Mouse (Mus musculus): ENCODE data around the gene Cdkal1. TPM values are rescaled to one million over a fixed set of nuclear protein-coding genes. Genes with fewer than 3 reads are reported as not detected.

The Cdkal1 gene
- total RNA-seq, 2 experiments from 2014 or later, result 9.2 to 13.0 TPM

GRCm38 (mm10) chr13:29772970-29773369, 82.5 kb downstream of the Cdkal1 start:
- ATAC-seq (replicated peaks; ENCODE audit: low FRiP score, poor library complexity, severe bottlenecking), result no peak

DNA sequence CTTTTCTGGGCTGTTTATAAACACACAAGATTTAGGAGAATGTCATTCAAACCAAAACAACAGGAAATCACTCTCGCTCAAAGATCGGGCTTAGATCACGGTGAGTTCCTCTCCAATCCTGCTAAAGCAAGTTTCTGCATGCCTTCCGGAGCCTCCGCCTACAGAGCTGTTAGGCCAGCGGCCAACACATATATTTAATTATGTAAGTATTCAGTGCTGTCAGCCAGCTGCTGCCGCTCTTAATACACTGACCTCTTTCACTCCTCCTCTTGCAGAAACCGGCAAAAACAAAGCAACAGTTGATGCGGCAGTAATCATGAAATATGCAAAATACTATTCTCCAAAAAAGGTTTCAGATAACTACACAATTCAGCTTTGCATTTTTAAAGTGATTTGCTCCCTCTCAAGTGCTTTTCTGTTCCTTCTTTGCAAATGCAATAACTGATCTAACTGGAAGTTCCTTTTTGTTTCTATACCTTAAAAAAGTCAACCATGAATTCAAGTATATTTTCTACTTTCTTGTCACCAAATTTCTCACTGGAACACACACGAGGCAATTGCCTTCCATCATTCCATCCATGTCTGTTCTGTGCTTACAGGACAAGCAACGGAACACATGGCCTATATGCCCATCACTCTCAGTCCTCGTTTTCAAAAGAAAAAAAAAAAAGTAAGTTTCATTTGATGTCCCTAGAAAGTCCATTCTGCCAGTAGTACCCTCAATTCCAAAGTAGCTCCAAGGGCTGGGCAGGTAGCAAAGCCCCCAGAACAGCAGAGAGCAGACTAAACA, 85.6 kb downstream of the Cdkal1 start:
- ATAC-seq (replicated peaks; ENCODE audit: low FRiP score, poor library complexity, severe bottlenecking), result no peak

DNA sequence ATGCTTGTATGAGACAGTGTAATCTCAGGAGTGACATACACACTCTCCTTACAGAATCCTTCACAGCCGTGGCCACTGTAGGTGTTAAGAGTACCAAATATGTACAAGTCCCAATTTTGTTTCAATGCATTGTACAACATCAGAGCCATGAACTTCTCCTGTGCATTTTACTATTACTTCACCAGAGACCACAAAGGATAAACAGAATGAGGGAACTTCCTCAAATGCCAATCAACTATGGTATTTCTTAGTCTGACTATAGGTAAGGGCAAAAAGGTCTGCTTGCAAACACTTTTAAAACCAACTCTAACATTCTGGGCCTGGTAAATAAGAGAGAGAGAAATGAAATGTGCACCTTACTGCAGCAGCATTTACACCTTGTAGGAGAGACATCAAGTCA, 87.4 kb downstream of the Cdkal1 start:
- ATAC-seq (replicated peaks; ENCODE audit: low FRiP score, poor library complexity, severe bottlenecking), result no peak

GRCm38 (mm10) chr13:29767587-29767986, 87.9 kb downstream of the Cdkal1 start:
- ATAC-seq (replicated peaks; ENCODE audit: low FRiP score, poor library complexity, severe bottlenecking), result no peak

- no peak for ATAC-seq (replicated peaks; ENCODE audit: low FRiP score, poor library complexity, severe bottlenecking)
These were observed 89.1 kb downstream of the Cdkal1 start for GRCm38 (mm10) chr13:29766377-29766776.

- ATAC-seq (replicated peaks; ENCODE audit: low FRiP score, poor library complexity, severe bottlenecking), result no peak
These were observed 90.2 kb downstream of the Cdkal1 start for GRCm38 (mm10) chr13:29765296-29765695.

- ATAC-seq (replicated peaks; ENCODE audit: low FRiP score, poor library complexity, severe bottlenecking), result no peak
These were observed 95.6 kb downstream of the Cdkal1 start for GRCm38 (mm10) chr13:29759691-29760467.

GRCm38 (mm10) chr13:29756052-29756451, 99.4 kb downstream of the Cdkal1 start:
- 0 out of 2 replicates have a peak, but pooled peaks have one; percentile 39 for ATAC-seq (replicated peaks; ENCODE audit: low FRiP score, poor library complexity, severe bottlenecking)

DNA sequence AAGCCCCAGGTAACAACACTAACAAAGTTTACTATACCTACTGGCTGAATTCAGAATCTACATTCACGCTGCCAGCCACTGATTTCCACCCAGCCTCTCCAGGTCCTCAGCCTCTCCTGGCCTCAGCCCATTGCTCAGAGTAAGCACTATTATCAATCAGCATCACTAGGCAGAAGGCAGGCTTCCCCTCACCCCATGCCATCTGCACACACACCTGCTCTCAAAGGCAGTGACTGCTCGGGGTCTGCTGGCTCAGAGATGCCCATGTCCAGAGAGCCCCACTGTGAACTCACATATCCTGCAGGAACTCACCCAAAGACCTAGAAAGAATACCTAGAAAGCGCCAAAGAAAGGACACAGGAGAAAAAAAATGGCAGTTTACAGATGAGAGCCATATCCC, 102.2 kb downstream of the Cdkal1 start:
- no peak for ATAC-seq (replicated peaks; ENCODE audit: low FRiP score, poor library complexity, severe bottlenecking)

- no peak for ATAC-seq (replicated peaks; ENCODE audit: low FRiP score, poor library complexity, severe bottlenecking)
These were observed 103.4 kb downstream of the Cdkal1 start for GRCm38 (mm10) chr13:29752061-29752460.

GRCm38 (mm10) chr13:29751201-29751600, 104.3 kb downstream of the Cdkal1 start:
- no peak for ATAC-seq (replicated peaks; ENCODE audit: low FRiP score, poor library complexity, severe bottlenecking)

DNA sequence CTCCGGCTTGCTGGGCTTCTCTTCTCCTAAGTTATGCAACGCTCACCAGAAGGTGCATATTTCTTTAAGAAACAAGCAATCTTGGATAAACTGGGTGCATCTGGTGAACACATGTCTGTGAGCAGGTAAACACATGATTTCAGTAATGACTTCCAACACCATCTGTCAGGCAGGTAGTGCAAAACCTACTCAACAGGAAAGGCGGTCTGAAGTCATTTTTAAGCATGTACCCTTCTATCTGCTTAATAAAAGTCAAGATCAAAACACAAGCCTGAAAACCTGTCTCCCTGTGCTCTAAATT, 108.2 kb downstream of the Cdkal1 start:
- ATAC-seq (replicated peaks; ENCODE audit: low FRiP score, poor library complexity, severe bottlenecking), result no peak

- ATAC-seq (replicated peaks; ENCODE audit: low FRiP score, poor library complexity, severe bottlenecking), result no peak
These were observed 108.8 kb downstream of the Cdkal1 start for GRCm38 (mm10) chr13:29746501-29747346.

- ATAC-seq (replicated peaks; ENCODE audit: low FRiP score, poor library complexity, severe bottlenecking), result no peak
These were observed 110.4 kb downstream of the Cdkal1 start for GRCm38 (mm10) chr13:29745073-29745472.

- no peak for ATAC-seq (replicated peaks; ENCODE audit: low FRiP score, poor library complexity, severe bottlenecking)
These were observed 111.3 kb downstream of the Cdkal1 start for GRCm38 (mm10) chr13:29744188-29744587.

DNA sequence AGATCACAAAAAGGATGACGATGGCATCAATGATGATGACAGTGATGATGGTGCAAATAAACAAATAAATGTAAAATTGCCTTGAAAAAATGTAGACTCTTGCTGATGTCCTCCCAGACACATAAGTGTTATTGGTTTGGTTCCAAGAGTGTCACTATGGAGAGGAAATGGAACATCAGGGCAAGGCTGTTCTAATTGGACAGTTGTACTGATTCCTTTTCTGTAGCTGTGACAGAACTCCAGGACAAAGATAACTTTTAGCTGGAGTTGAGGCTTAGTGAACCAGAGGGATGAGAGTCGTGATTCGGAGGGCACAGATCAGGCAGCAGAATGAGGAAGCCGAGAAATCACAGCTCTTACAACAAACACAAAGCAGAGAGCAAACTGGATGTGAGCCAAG, 111.7 kb downstream of the Cdkal1 start:
- ATAC-seq (replicated peaks; ENCODE audit: low FRiP score, poor library complexity, severe bottlenecking), result no peak

GRCm38 (mm10) chr13:29737675-29738461, 117.6 kb downstream of the Cdkal1 start:
- ATAC-seq (replicated peaks; ENCODE audit: low FRiP score, poor library complexity, severe bottlenecking), result no peak

DNA sequence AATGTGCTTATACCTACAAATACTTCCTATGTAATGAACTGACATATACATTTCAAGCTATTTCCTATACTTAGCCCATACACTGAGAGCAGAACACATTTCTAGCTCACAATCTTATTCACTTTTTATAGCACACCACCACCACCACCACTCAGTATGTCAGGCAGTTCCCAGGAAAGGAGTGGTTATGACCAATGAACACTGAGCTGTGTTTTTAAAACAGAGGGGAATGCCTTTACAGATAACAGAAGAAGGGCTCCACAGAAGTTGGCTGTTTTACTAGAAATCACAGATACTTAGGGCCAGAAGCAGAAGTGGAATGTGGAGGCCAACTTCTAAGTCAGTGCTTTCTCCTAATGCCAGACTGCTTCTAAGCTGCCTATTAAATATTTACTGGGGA, 121.0 kb downstream of the Cdkal1 start:
- ATAC-seq (replicated peaks; ENCODE audit: low FRiP score, poor library complexity, severe bottlenecking), result no peak

DNA sequence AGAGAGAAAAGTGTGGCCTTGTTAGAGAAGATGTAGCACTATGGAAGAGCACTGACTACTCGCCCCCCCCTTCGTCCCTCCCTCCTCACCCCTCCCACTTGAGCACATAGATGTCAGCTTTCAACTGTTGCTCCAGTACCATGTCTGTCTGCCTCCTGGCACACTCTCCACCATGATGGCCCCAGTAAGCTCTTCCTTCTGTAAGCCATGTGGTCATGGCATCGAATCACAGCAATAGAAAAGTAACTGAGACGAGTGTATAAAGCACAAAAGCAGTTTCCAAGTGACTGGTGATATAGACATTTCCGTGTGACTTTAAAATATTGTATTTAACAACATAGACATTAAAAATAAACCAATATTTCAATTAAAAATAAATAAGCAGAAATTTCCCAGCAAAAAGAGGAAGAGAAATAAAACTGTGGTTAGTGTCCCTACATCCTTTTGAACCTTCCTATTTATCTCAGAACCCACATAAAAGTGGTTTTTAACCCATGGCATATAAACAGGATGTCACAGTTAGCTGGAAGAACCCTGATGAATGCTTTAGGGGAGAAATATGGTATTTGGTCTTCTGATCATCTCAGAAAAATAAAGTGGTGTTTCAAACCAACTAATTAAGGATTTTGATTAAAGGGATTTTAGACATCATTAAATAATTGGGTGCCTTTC, 129.2 kb downstream of the Cdkal1 start:
- no peak for ATAC-seq (replicated peaks; ENCODE audit: low FRiP score, poor library complexity, severe bottlenecking)

Data from erythroid progenitor cell, adult 5-6 weeks (primary cell).